Mouse (Mus musculus): Measurements from ENCODE around the gene Anxa8.
A peak's percentile ranks its signal among the peaks of the same experiment; 100 is the strongest.

Anxa8 gene

GRCm38 (mm10) chr14:34114311-34114710 is 28.5 kb downstream of the Anxa8 start:
- no peak for ATAC-seq (ENCODE audit: insufficient number of reproducible peaks, low FRiP score, low TSS enrichment)

GRCm38 (mm10) chr14:34119046-34119723 is 33.4 kb downstream of the Anxa8 start:
- peak; percentile 85 for ATAC-seq (ENCODE audit: insufficient number of reproducible peaks, low FRiP score, low TSS enrichment)

GRCm38 (mm10) chr14:34120016-34120910 is 34.5 kb downstream of the Anxa8 start:
- no peak for ATAC-seq (ENCODE audit: insufficient number of reproducible peaks, low FRiP score, low TSS enrichment)

DNA sequence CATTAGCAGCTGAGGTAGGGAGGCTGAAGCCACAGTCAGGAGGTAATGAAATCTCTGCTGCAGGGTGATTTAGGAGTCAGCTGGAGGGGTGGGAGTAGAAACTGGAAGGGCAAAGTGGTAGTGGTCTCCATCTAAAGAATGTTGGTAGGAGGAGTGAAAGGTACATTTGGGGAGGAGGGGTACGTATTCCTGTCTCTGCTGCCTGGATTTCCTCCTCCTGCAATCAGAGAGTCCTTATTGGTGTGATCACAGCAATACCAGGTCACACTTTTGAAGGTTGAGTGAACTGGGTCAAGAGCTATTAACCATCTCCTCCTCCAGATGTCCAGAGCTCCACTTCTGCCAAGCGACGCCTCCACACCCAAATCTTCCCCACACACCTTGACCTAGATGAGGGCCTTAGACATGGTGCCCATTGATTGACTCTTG is 35.2 kb downstream of the Anxa8 start:
- ATAC-seq (ENCODE audit: insufficient number of reproducible peaks, low FRiP score, low TSS enrichment): no peak

DNA sequence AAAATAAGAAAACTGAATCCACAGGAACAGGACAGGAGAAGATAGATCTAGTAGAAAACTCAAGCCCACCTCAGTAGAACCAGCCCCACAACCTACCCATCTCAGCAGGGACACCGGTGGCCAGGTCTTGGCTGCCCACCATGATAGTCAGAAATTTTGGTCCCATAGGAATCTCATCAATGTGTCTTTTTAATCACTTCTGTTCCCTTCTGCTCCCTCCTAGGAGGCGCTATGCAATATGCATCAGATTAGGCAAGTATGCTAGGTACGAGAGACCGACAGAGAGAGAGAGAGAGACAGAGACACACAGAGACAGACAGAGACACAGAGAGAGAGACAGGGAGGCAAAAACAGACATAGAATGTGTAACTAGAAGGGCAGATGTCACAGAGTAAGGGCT is 35.9 kb downstream of the Anxa8 start:
- ATAC-seq (ENCODE audit: insufficient number of reproducible peaks, low FRiP score, low TSS enrichment): no peak

DNA sequence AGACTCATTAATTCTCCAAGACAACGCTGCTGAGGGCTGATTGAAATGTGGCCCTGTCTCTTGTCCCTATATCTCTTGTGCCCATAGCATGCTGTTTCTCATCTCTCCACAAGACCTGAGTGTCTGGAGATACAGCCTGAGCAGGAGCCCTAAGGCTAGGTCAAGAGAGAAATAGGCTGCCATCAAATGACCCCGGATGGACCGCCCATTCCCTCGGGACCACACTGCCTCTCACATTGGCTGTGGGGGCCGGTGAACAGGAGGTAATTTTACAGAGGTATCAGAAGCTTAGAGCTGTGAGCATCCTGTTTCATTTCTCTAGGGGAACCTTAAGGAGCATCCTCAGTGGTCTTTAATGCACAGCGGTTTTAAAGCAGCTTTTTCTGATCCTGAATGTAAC is 45.4 kb downstream of the Anxa8 start:
- ATAC-seq (ENCODE audit: insufficient number of reproducible peaks, low FRiP score, low TSS enrichment): no peak

- ATAC-seq (ENCODE audit: insufficient number of reproducible peaks, low FRiP score, low TSS enrichment): no peak
Observed at GRCm38 (mm10) chr14:34135391-34135790, 49.6 kb downstream of the Anxa8 start.

GRCm38 (mm10) chr14:34139671-34140664 is 54.2 kb downstream of the Anxa8 start:
- ATAC-seq (ENCODE audit: insufficient number of reproducible peaks, low FRiP score, low TSS enrichment): no peak

GRCm38 (mm10) chr14:34142316-34142715 is 56.5 kb downstream of the Anxa8 start:
- ATAC-seq (ENCODE audit: insufficient number of reproducible peaks, low FRiP score, low TSS enrichment): no peak

DNA sequence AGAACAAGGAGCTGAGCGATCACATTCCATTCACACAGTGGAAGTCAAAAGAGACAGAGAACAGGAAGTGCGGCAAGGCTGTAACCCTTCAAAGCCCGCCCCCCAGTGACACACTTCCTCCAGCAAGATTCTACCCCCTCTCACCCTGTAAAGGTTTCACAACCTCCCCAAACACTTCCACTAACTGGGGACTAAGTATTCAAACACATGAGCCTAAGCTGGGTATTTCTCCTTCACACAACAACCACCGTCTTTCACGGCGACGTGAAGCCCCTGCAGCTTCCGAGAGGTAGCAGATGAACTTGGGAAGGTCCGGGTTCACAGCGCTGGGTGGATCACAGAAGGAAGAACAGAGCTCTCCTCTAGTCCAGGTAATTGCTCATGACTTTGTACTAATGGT is 57.1 kb downstream of the Anxa8 start:
- ATAC-seq (ENCODE audit: insufficient number of reproducible peaks, low FRiP score, low TSS enrichment): no peak

All from cerebellum, adult (tissue).